Mouse (Mus musculus) limb, embryonic 12.5 days (tissue): ENCODE results near the gene Mapk10. TPM values are rescaled to one million over a fixed set of nuclear protein-coding genes. Genes with fewer than 3 reads are reported as not detected.

Experiments
- ATAC-seq: fragments of 200-750 bp; cut with Nextera tagmentation; 2 replicates; pipeline ENCODE4 v1.8.0; 2017; ENCODE audit warnings: low read depth, moderate TSS enrichment; ENCODE audit not compliant: insufficient number of reproducible peaks, insufficient read depth, low FRiP score, low TSS enrichment
- H3K27ac ChIP-seq: fragments of 300-500 bp; sonication (generic); 2 replicates; pipeline ENCODE4 v1.5.1; 2016; ENCODE audit warnings: mild to moderate bottlenecking, moderate library complexity
- H3K27me3 ChIP-seq: fragments of 300-500 bp; sonication (generic); 2 replicates; pipeline ENCODE4 v1.6.1; 2016; ENCODE audit warnings: mild to moderate bottlenecking, moderate library complexity
- H3K36me3 ChIP-seq: fragments of 300-500 bp; sonication (generic); 2 replicates; pipeline ENCODE4 v1.6.1; 2016; ENCODE audit warnings: mild to moderate bottlenecking, moderate library complexity
- H3K4me1 ChIP-seq: fragments of 300-500 bp; sonication (generic); replicated peaks from 2 replicates; pipeline ENCODE4 v1.6.1; 2016
- H3K4me2 ChIP-seq: fragments of 300-500 bp; sonication (generic); 2 replicates; pipeline ENCODE4 v1.6.1; 2016; ENCODE audit warnings: mild to moderate bottlenecking, moderate library complexity
- H3K4me3 ChIP-seq: fragments of 300-500 bp; sonication (generic); replicated peaks from 2 replicates; pipeline ENCODE4 v1.5.1; 2016; ENCODE audit warnings: mild to moderate bottlenecking
- H3K9ac ChIP-seq: fragments of 300-500 bp; sonication (generic); replicated peaks from 2 replicates; pipeline ENCODE4 v1.6.1; 2016; ENCODE audit warnings: mild to moderate bottlenecking, moderate library complexity
- H3K9me3 ChIP-seq: fragments of 300-500 bp; sonication (generic); 2 replicates; pipeline ENCODE4 v1.6.1; 2016; ENCODE audit warnings: mild to moderate bottlenecking, moderate library complexity
- WGBS: fragments of 180-500 bp; shearing (Covaris S2); methylation state at CpG from one replicate; pipeline ENCODE4 v1.1.7; 2016; 5-methylcytosine and 5-hydroxymethylcytosine counted together
- polyA plus RNA-seq: library from polyadenylated mRNA; unstranded; fragments of >200 nt; fragmentation: Nextera tagmentation; extraction: Ambion mirVana; gene quantifications from 2 replicates; pipeline ENCODE4 v1.2.1, GENCODE M21; 2016

The Mapk10 gene
- polyA plus RNA-seq, 1 experiment from 2014 or later, result 0.45 TPM

DNA sequence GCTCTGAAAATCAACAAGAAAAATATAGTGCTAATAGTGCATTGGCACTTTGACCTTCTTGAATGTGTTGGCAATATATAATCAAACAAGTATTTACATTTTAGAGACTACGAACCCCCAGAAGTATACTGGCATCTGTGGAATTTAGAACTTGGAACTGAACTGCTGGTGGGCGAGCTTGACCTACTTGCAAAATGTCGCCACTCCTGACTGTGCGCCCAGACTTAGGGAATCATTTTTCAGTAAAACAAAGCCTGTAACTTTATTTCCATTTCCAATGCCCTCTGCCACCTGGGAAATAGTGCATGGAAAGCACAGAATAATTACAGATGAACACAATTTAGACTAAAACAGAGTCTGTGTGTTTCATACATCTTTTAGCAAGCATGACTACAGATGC is 163.1 kb downstream of the Mapk10 start:
- Histone ChIP-seq H3K27ac (no peak overlapping the region), H3K9me3 (no peaks in the 10 kb centered on the region), H3K4me3 (no peak overlapping the region), H3K36me3 (no peaks in the 10 kb centered on the region), H3K4me1 (peaks cover 6% of the 10 kb centered on the region), H3K4me2 (no peak overlapping the region), H3K27me3 (no peaks in the 10 kb centered on the region), H3K9ac (no peak overlapping the region)
- 82% methylated on average over 4 of the region's 4 CpGs for WGBS
- ATAC-seq, result no peak

DNA sequence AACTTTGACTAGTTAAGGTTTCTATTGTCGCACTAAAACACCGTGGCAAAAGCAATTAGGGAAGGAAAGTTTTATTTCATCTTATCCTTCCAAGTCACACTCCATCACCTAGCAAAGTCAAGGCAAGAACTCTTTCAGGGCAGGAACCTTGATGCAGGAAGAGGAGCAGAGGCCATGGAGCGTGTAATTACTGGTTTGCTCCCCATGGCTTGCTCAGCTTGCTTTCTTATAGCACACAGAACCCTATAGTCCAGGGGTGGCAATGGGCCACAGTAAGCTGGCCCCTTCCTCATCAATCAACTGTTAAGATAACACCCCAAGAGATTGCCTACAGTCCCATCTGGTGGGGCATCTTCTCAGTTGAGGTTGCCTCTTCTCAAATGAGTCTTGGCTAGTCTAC is 173.4 kb downstream of the Mapk10 start:
- Histone ChIP-seq H3K27me3 (no peaks in the 10 kb centered on the region), H3K4me1 (no peaks in the 10 kb centered on the region), H3K36me3 (no peaks in the 10 kb centered on the region), H3K4me3 (no peak overlapping the region), H3K4me2 (no peak overlapping the region), H3K27ac (no peak overlapping the region), H3K9me3 (no peaks in the 10 kb centered on the region), H3K9ac (no peak overlapping the region)
- 87% methylated on average over 3 of the region's 3 CpGs for WGBS
- no peak for ATAC-seq

DNA sequence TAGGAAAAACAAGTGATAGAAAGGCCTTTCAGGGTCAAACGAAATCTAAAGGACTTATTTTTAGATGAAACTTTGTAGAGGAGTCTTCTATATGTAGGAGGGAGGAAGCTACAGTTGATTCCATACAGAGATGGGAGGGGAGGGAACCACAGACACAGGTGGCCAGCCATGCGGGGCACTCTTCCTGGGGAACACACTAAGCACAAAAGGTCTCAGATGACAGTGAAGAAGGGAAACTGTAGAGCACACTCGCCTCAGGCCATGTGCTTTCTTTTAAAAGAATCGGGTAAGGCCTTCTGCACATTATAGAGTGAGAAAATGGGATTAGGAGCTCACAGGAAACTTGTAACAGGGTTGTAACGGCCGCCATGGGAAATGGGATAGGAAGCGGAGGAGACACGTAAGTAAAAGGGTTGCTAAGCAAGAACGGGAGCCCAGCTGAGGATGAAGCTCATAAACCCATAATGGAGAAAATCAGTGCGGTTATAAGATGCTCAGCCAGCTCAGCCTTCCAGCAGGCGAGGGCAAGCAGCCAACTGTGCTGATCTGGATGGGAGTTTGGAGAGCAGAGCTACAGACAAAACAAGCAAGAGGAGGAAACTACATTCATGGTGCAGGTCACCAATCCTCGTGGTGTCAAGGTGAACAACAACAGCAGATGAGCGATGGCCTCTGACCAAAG is 182.1 kb downstream of the Mapk10 start:
- H3K27me3 ChIP-seq, result peaks cover 6% of the 10 kb centered on the region; the same call in 1 of the 2 replicates
- H3K4me2 ChIP-seq, result no peak overlapping the region
- no peaks in the 10 kb centered on the region for H3K36me3 ChIP-seq
- no peak overlapping the region for H3K9ac ChIP-seq
- H3K9me3 ChIP-seq, result no peaks in the 10 kb centered on the region; the same call in 1 of the 2 replicates
- WGBS, result 31% methylated on average over 13 of the region's 13 CpGs
- H3K4me3 ChIP-seq, result no peak overlapping the region
- H3K27ac ChIP-seq, result no peak overlapping the region
- ATAC-seq, result 0 out of 2 replicates have a peak, but pooled peaks have one; percentile 31
- peaks cover 10% of the 10 kb centered on the region for H3K4me1 ChIP-seq

DNA sequence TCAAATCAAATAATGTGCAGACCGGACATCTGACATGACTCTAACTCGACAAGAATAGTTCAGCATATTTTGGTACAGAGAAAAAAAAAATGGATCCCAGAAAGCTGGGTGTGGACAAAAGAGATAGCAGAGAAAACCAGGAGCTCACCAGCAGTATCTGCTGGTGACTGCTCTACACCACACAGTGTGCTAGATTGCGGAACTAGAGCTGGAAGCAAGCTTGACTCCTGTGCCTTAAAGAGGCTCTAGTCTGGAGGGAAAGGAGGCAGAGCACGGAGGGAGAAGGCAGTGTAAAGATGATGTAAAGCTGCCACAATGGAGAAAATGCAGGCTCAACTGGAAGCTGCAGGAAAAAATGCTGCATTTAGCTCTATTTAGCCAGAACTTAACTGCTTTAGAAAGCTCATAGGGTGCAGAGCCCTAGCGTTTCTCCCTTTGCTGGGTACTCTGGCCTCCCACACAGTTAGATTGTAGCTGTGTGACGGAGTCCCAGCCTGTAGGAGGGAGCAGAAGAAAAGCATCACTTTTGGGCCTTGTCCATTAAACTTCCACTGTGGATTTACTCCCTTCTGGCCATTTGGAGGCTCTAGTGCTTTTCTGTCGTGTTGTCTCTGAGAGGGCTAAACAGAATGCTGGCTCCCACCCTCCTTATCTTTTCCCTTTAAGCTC is 188.5 kb downstream of the Mapk10 start:
- H3K4me2 ChIP-seq, result no peak overlapping the region
- H3K27ac ChIP-seq, result no peak overlapping the region
- no peaks in the 10 kb centered on the region for H3K36me3 ChIP-seq
- ATAC-seq, result no peak
- no peak overlapping the region for H3K4me3 ChIP-seq
- no peaks in the 10 kb centered on the region for H3K4me1 ChIP-seq
- H3K27me3 ChIP-seq, result peaks cover 4% of the 10 kb centered on the region; the same call in 1 of the 2 replicates
- H3K9me3 ChIP-seq, result no peaks in the 10 kb centered on the region; the same call in 1 of the 2 replicates
- 76% methylated on average over 7 of the region's 7 CpGs for WGBS
- H3K9ac ChIP-seq, result no peak overlapping the region

DNA sequence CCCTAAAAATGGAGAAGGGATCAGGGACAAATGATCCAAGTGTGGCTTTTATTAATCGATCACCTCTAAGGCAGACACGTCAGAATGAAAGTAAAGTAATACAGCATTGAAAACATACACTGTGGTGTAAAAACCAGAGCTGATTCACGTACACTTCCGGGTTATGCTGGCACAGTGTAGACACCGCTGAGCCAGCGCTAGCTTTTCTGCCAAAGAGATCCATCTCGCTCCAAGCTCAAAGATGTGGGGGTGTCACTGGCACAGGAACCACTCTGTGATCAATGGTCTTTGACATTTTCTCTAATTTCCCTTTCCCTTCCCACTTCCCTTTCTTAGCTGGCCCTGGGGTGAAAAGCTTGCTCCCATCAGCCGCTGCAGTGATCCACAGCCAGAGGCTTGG is 189.7 kb downstream of the Mapk10 start:
- Histone ChIP-seq H3K27ac (no peak overlapping the region), H3K36me3 (no peaks in the 10 kb centered on the region), H3K9me3 (no peaks in the 10 kb centered on the region; the same call in 1 of the 2 replicates), H3K4me3 (no peak overlapping the region), H3K27me3 (peaks cover 4% of the 10 kb centered on the region; the same call in 1 of the 2 replicates), H3K9ac (no peak overlapping the region), H3K4me2 (no peak overlapping the region), H3K4me1 (no peaks in the 10 kb centered on the region)
- WGBS, result 91% methylated on average over 8 of the region's 8 CpGs
- no peak for ATAC-seq

DNA sequence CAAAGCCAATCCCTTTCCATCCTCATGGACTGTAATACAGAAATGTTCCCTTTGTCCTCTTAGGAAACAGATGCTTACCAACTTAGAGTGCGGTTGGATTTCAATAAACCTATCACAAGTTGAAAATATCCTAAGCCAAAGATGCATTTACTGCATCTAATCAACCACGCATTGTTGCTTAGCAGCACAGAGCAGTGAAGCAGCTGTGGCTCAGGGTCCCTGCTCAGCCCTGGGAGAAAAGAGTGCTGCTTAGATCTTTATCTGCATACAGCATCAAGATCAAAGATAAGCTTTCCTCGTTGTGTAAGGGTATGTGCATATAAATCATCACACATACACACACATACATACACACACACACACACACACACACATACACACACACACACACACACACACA is 190.2 kb downstream of the Mapk10 start:
- no peak for ATAC-seq
- H3K27ac ChIP-seq, result no peak overlapping the region
- WGBS, result 52% methylated on average over 3 of the region's 3 CpGs
- peaks cover 4% of the 10 kb centered on the region; the same call in 1 of the 2 replicates for H3K27me3 ChIP-seq
- H3K9ac ChIP-seq, result no peak overlapping the region
- H3K9me3 ChIP-seq, result no peaks in the 10 kb centered on the region; the same call in 1 of the 2 replicates
- no peaks in the 10 kb centered on the region for H3K36me3 ChIP-seq
- H3K4me3 ChIP-seq, result no peak overlapping the region
- no peaks in the 10 kb centered on the region for H3K4me1 ChIP-seq
- H3K4me2 ChIP-seq, result no peak overlapping the region

DNA sequence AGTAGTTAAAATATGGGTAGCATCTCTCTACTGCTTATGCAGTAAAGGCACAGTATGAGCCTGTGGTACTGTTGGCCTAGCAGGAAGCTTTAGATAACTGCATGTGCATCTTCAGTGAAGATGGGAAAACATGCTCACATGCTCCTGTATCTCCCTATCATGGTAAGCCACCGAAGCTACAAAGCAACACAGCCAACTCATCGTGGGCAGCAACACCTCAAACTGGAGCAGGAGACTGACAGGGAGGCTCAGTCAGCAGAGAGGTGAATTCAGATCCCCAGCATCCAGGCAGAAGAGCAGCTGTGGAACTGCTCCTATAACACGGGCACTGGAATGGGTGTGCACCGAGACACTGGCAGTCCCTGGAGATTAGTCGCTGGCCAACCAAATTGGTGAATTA is 191.0 kb downstream of the Mapk10 start:
- no peak overlapping the region for H3K4me2 ChIP-seq
- H3K4me3 ChIP-seq, result no peak overlapping the region
- H3K4me1 ChIP-seq, result no peaks in the 10 kb centered on the region
- H3K36me3 ChIP-seq, result no peaks in the 10 kb centered on the region
- peaks cover 4% of the 10 kb centered on the region; the same call in 1 of the 2 replicates for H3K27me3 ChIP-seq
- H3K9ac ChIP-seq, result no peak overlapping the region
- H3K9me3 ChIP-seq, result no peaks in the 10 kb centered on the region; the same call in 1 of the 2 replicates
- H3K27ac ChIP-seq, result no peak overlapping the region
- ATAC-seq, result no peak
- 83% methylated on average over 5 of the region's 5 CpGs for WGBS

DNA sequence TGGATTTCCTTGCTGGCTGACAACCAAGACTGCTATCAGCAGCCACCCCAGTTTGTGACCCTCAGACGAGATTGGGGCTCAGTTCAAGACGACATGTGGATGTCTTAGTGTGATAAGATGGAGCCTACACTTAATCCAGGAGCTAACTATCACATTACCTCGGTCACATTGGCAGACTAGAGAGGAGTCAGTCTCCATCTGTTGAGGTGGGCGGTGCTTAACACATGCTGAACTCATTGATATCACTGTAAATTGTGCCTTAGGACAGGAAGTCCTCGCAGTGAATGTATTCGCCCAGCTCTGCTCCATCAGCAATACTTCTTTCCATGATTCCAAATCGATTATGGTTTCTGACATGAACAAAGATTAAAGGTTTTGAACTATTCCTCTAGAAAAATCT is 193.5 kb downstream of the Mapk10 start:
- Histone ChIP-seq H3K9me3 (no peaks in the 10 kb centered on the region), H3K4me3 (no peak overlapping the region), H3K4me1 (no peaks in the 10 kb centered on the region), H3K36me3 (no peaks in the 10 kb centered on the region), H3K27me3 (peaks cover 2% of the 10 kb centered on the region; the same call in 1 of the 2 replicates), H3K9ac (no peak overlapping the region), H3K27ac (no peak overlapping the region), H3K4me2 (no peak overlapping the region)
- 81% methylated on average over 7 of the region's 7 CpGs for WGBS
- ATAC-seq, result no peak

DNA sequence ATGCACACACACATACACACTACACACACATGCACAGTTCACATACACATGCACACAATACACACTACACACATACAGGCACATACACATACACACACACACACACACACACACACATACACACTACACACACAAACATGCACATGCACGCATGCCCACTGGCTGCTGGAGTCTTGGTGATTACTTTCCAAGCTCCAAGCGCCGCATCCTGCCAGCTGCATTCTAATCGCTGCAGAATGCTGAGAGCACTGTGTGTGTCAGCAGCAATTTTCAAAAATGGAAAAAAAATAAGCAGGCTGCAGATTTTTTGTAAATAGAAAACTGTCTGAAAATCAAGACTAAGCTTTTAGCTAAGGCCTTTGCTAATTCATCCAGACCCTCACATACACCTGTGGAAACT is 196.8 kb downstream of the Mapk10 start:
- Histone ChIP-seq H3K4me1 (no peaks in the 10 kb centered on the region), H3K9ac (no peak overlapping the region), H3K4me3 (no peak overlapping the region), H3K9me3 (no peaks in the 10 kb centered on the region), H3K4me2 (no peak overlapping the region), H3K27ac (no peak overlapping the region), H3K36me3 (no peaks in the 10 kb centered on the region), H3K27me3 (no peaks in the 10 kb centered on the region)
- ATAC-seq, result no peak
- WGBS, result 88% methylated on average over 4 of the region's 4 CpGs

DNA sequence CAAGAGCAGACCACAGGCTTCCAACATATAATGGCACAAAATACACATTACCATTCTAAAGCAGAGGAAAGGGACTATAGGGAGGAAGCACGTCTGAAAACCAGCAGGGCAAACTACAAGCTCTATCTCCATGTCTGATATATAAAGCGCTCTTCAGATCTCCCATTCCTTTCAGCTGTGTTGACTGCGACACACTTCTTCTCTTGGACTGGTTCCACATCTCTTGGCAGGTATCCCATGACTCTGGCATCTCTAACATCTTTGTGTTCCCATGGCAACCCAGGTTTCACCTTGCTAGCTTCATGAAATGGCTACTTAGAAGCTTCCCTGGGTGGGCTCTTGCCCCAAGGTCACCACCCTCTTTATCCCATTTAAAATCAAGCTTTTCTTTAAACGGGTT is 202.2 kb downstream of the Mapk10 start:
- Histone ChIP-seq H3K4me2 (no peak overlapping the region), H3K9ac (no peak overlapping the region), H3K9me3 (no peaks in the 10 kb centered on the region), H3K27ac (no peak overlapping the region), H3K36me3 (no peaks in the 10 kb centered on the region), H3K4me1 (no peaks in the 10 kb centered on the region), H3K27me3 (no peaks in the 10 kb centered on the region), H3K4me3 (no peak overlapping the region)
- ATAC-seq, result no peak
- 88% methylated on average over 4 of the region's 4 CpGs for WGBS

DNA sequence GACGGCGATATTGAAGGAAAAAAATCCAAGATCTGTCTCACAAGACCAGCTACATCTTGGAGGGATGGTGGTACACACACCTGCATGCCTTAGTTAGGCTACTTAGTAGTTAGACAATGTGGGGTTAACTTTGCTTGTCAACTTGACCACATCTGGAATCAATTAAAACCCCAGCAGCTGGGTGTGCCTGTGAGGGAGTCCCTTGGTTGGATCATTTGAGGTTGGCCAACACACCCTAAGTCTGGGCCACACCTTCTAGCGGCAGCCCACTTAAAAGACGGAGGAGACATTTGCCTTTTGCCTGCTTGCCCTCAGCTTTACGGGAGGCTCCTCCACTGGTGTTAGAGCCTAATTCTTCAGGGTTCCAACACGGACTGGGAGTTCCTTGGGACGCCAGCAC is 209.0 kb downstream of the Mapk10 start:
- Histone ChIP-seq H3K9me3 (no peaks in the 10 kb centered on the region), H3K9ac (no peak overlapping the region), H3K4me1 (peaks cover 33% of the 10 kb centered on the region), H3K27me3 (no peaks in the 10 kb centered on the region), H3K27ac (no peak overlapping the region), H3K4me3 (no peak overlapping the region), H3K4me2 (no peak overlapping the region), H3K36me3 (no peaks in the 10 kb centered on the region)
- WGBS, result 36% methylated on average over 7 of the region's 7 CpGs
- ATAC-seq, result no peak
